8 mouse cellular contexts compared by ENCODE assay signal in genomic region chr17:35836991-35837422, GRCm38 (mm10). TPM values are rescaled to one million over a fixed set of nuclear protein-coding genes. Genes with fewer than 3 reads are reported as not detected.
DNase-seq lines count a peak whose midpoint lies in the region; ATAC-seq and TF ChIP-seq lines count a peak whose summit lies in the region.

No protein-coding gene starts in this region.

- peak overlapping the region; percentile 91 for H3K4me2 ChIP-seq in heart, embryonic 12.5 days
- peak overlapping the region; percentile 92 for H3K4me2 ChIP-seq in liver, embryonic 15.5 days
- peak overlapping the region; percentile 89 for H3K4me2 ChIP-seq in neural tube, embryonic 12.5 days (replicated peaks)

- peak; percentile 73 for ATAC-seq in heart, embryonic 12.5 days (ENCODE audit: insufficient number of reproducible peaks, low FRiP score)
- ATAC-seq in liver, embryonic 15.5 days (ENCODE audit: insufficient read depth): peak; percentile 12
- peak; percentile 18 for ATAC-seq in neural tube, embryonic 12.5 days (ENCODE audit: low FRiP score, low read depth)

- TF ChIP-seq CTCF in bone marrow, adult 2 months (IDR thresholded peaks at IDR 0.05; ENCODE audit: control insufficient read depth, insufficient read depth, low read length): no peak
- TF ChIP-seq CTCF in embryonic fibroblast, embryonic 13.5 days (IDR thresholded peaks at IDR 0.05; ENCODE audit: borderline replicate concordance, insufficient read depth, low read length): no peak

- H3K9me3 ChIP-seq in heart, embryonic 12.5 days (replicated peaks): no peaks in the 10 kb centered on the region
- no peaks in the 10 kb centered on the region for H3K9me3 ChIP-seq in liver, embryonic 15.5 days (replicated peaks)
- H3K9me3 ChIP-seq in neural tube, embryonic 12.5 days: no peaks in the 10 kb centered on the region

- peak overlapping the region; percentile 62 for H3K4me3 ChIP-seq in bone marrow, adult 2 months (replicated peaks; ENCODE audit: control insufficient read depth, low read depth, low read length)
- peak overlapping the region; percentile 79 for H3K4me3 ChIP-seq in embryonic fibroblast, embryonic 13.5 days (ENCODE audit: insufficient read depth, low read length)
- peak overlapping the region; percentile 81 for H3K4me3 ChIP-seq in heart, embryonic 12.5 days
- peak overlapping the region; percentile 89 for H3K4me3 ChIP-seq in liver, embryonic 15.5 days (replicated peaks)
- peak overlapping the region; percentile 72 for H3K4me3 ChIP-seq in neural tube, embryonic 12.5 days

- peaks cover 47% of the 10 kb centered on the region for H3K36me3 ChIP-seq in heart, embryonic 12.5 days
- peaks cover 50% of the 10 kb centered on the region for H3K36me3 ChIP-seq in liver, embryonic 15.5 days (replicated peaks)
- peaks cover 38% of the 10 kb centered on the region for H3K36me3 ChIP-seq in neural tube, embryonic 12.5 days

- peak overlapping the region; percentile 93 for H3K9ac ChIP-seq in heart, embryonic 12.5 days
- H3K9ac ChIP-seq in liver, embryonic 15.5 days: peak overlapping the region; percentile 92
- peak overlapping the region; percentile 93 for H3K9ac ChIP-seq in neural tube, embryonic 12.5 days

- no peaks in the 10 kb centered on the region for H3K27me3 ChIP-seq in heart, embryonic 12.5 days (replicated peaks)
- H3K27me3 ChIP-seq in liver, embryonic 15.5 days: no peaks in the 10 kb centered on the region
- no peaks in the 10 kb centered on the region for H3K27me3 ChIP-seq in neural tube, embryonic 12.5 days (replicated peaks)

- TF ChIP-seq POLR2A in bone marrow, adult 2 months (IDR thresholded peaks at IDR 0.05; ENCODE audit: borderline replicate concordance, control insufficient read depth, low read depth, low read length): 0 out of 2 replicates have a peak, but pooled peaks have one; percentile 21
- TF ChIP-seq POLR2A in embryonic fibroblast, embryonic 13.5 days (IDR thresholded peaks at IDR 0.05; ENCODE audit: low read depth, low read length): no peak

- DNase-seq in B cell, adult 2 months: peak; percentile 64 to 70
- peak; percentile 95 for DNase-seq in kidney, postnatal 10 days
- peak; percentile 87 for DNase-seq in testis, postnatal 14 days (ENCODE audit: low spot score)

- under 1% methylated on average over 25 of the region's 25 CpGs for WGBS in bone marrow, adult 2 months
- 1% methylated on average over 25 of the region's 25 CpGs for WGBS in heart, embryonic 12.5 days
- 0% methylated on average over 25 of the region's 25 CpGs for WGBS in liver, embryonic 15.5 days (ENCODE audit: insufficient replicate concordance)
- under 1% methylated on average over 25 of the region's 25 CpGs for WGBS in neural tube, embryonic 12.5 days

- peaks cover 4% of the 10 kb centered on the region; the same call in 1 of the 2 replicates for H3K4me1 ChIP-seq in bone marrow, adult 2 months (ENCODE audit: control insufficient read depth, insufficient read depth, low read length)
- peaks cover 5% of the 10 kb centered on the region for H3K4me1 ChIP-seq in embryonic fibroblast, embryonic 13.5 days (ENCODE audit: control insufficient read depth, insufficient read depth, low read length)
- peaks cover 42% of the 10 kb centered on the region for H3K4me1 ChIP-seq in heart, embryonic 12.5 days (replicated peaks)
- H3K4me1 ChIP-seq in liver, embryonic 15.5 days (replicated peaks): peaks cover 73% of the 10 kb centered on the region
- peaks cover 45% of the 10 kb centered on the region for H3K4me1 ChIP-seq in neural tube, embryonic 12.5 days

- peak overlapping the region; percentile 91 for H3K27ac ChIP-seq in bone marrow, adult 2 months (ENCODE audit: control insufficient read depth, insufficient read depth, low read depth, low read length, poor library complexity)
- peak overlapping the region; percentile 91 for H3K27ac ChIP-seq in embryonic fibroblast, embryonic 13.5 days (ENCODE audit: insufficient read depth, low read length)
- peak overlapping the region; percentile 97 for H3K27ac ChIP-seq in heart, embryonic 12.5 days (ENCODE audit: poor library complexity, severe bottlenecking)
- peak overlapping the region; percentile 96 for H3K27ac ChIP-seq in liver, embryonic 15.5 days (replicated peaks)
- H3K27ac ChIP-seq in neural tube, embryonic 12.5 days: peak overlapping the region; percentile 95

RNA-seq across cellular contexts. Expression of gene Tubb5, which starts 1.1 kb away (rescaled TPM):
- polyA plus RNA-seq in bone marrow, adult 2 months (2011; ENCODE audit: insufficient read depth, insufficient read length, low replicate concordance, missing spikeins): 380 and 447 TPM in 2 replicates
- 856 and 947 TPM in 2 replicates for polyA plus RNA-seq in embryonic fibroblast, embryonic 13.5 days (2011; ENCODE audit: insufficient read length, low read depth, missing spikeins)
- polyA plus RNA-seq in heart, embryonic 12.5 days (2016; fragmentation: Nextera tagmentation; extraction: Ambion mirVana): 743 and 773 TPM in 2 replicates
- 379 and 391 TPM in 2 replicates for polyA plus RNA-seq in liver, embryonic 15.5 days (2015; fragmentation: Nextera tagmentation; extraction: Ambion mirVana)
- polyA plus RNA-seq in neural tube, embryonic 12.5 days (2016; fragmentation: Nextera tagmentation; extraction: Ambion mirVana): 1,533 and 1,543 TPM in 2 replicates

RNA-seq across cellular contexts. Expression of gene Mdc1, which starts 4.3 kb away (rescaled TPM):
- 17.2 and 24.2 TPM in 2 replicates for polyA plus RNA-seq in bone marrow, adult 2 months (2011; ENCODE audit: insufficient read depth, insufficient read length, low replicate concordance, missing spikeins)
- polyA plus RNA-seq in embryonic fibroblast, embryonic 13.5 days (2011; ENCODE audit: insufficient read length, low read depth, missing spikeins): 30.4 and 31.8 TPM in 2 replicates
- 21.6 and 25.0 TPM in 2 replicates for polyA plus RNA-seq in heart, embryonic 12.5 days (2016; fragmentation: Nextera tagmentation; extraction: Ambion mirVana)
- polyA plus RNA-seq in liver, embryonic 15.5 days (2015; fragmentation: Nextera tagmentation; extraction: Ambion mirVana): 8.5 and 9.1 TPM in 2 replicates
- 13.6 and 14.7 TPM in 2 replicates for polyA plus RNA-seq in neural tube, embryonic 12.5 days (2016; fragmentation: Nextera tagmentation; extraction: Ambion mirVana)

RNA-seq across cellular contexts. Expression of gene Flot1, which starts 14.0 kb away (rescaled TPM):
- 41.7 and 90.0 TPM in 2 replicates for polyA plus RNA-seq in bone marrow, adult 2 months (2011; ENCODE audit: insufficient read depth, insufficient read length, low replicate concordance, missing spikeins)
- 66.3 and 78.7 TPM in 2 replicates for polyA plus RNA-seq in embryonic fibroblast, embryonic 13.5 days (2011; ENCODE audit: insufficient read length, low read depth, missing spikeins)
- 78.2 and 80.2 TPM in 2 replicates for polyA plus RNA-seq in heart, embryonic 12.5 days (2016; fragmentation: Nextera tagmentation; extraction: Ambion mirVana)
- polyA plus RNA-seq in liver, embryonic 15.5 days (2015; fragmentation: Nextera tagmentation; extraction: Ambion mirVana): 33.7 and 42.4 TPM in 2 replicates
- polyA plus RNA-seq in neural tube, embryonic 12.5 days (2016; fragmentation: Nextera tagmentation; extraction: Ambion mirVana): 60.5 and 60.6 TPM in 2 replicates

RNA-seq across cellular contexts. Expression of gene Ier3, which starts 15.5 kb away (rescaled TPM):
- 8.7 and 17.1 TPM in 2 replicates for polyA plus RNA-seq in bone marrow, adult 2 months (2011; ENCODE audit: insufficient read depth, insufficient read length, low replicate concordance, missing spikeins)
- polyA plus RNA-seq in embryonic fibroblast, embryonic 13.5 days (2011; ENCODE audit: insufficient read length, low read depth, missing spikeins): 82.6 and 120 TPM in 2 replicates
- 37.6 and 38.6 TPM in 2 replicates for polyA plus RNA-seq in heart, embryonic 12.5 days (2016; fragmentation: Nextera tagmentation; extraction: Ambion mirVana)
- 22.9 and 23.7 TPM in 2 replicates for polyA plus RNA-seq in liver, embryonic 15.5 days (2015; fragmentation: Nextera tagmentation; extraction: Ambion mirVana)
- polyA plus RNA-seq in neural tube, embryonic 12.5 days (2016; fragmentation: Nextera tagmentation; extraction: Ambion mirVana): 5.2 and 7.9 TPM in 2 replicates

RNA-seq across cellular contexts. Expression of gene Nrm, which starts 24.1 kb away (rescaled TPM):
- 16.0 and 22.4 TPM in 2 replicates for polyA plus RNA-seq in bone marrow, adult 2 months (2011; ENCODE audit: insufficient read depth, insufficient read length, low replicate concordance, missing spikeins)
- polyA plus RNA-seq in embryonic fibroblast, embryonic 13.5 days (2011; ENCODE audit: insufficient read length, low read depth, missing spikeins): 9.8 and 15.5 TPM in 2 replicates
- 48.9 and 50.7 TPM in 2 replicates for polyA plus RNA-seq in heart, embryonic 12.5 days (2016; fragmentation: Nextera tagmentation; extraction: Ambion mirVana)
- polyA plus RNA-seq in liver, embryonic 15.5 days (2015; fragmentation: Nextera tagmentation; extraction: Ambion mirVana): 22.0 and 22.5 TPM in 2 replicates
- polyA plus RNA-seq in neural tube, embryonic 12.5 days (2016; fragmentation: Nextera tagmentation; extraction: Ambion mirVana): 40.5 and 41.3 TPM in 2 replicates

Comparison
In these comparisons a context has a peak if more than half of its experiments do, and no peak if none do; other contexts are left out.
1. Peak in every context shown above with its lines: DNase-seq, ATAC-seq, H3K4me3 ChIP-seq and H3K27ac ChIP-seq.
2. ATAC-seq: peak in every context shown above with its lines; median percentile 73 in heart, embryonic 12.5 days; 18 in neural tube, embryonic 12.5 days; 12 in liver, embryonic 15.5 days.